Mouse (Mus musculus): ENCODE measurements at regions not wholly inside any gene's neighbourhood (a gene's known extent, or its start where the extent isn't known, plus 50 kb on each side); places are given as distances from the start of the nearest gene placed in this dataset.

DNA sequence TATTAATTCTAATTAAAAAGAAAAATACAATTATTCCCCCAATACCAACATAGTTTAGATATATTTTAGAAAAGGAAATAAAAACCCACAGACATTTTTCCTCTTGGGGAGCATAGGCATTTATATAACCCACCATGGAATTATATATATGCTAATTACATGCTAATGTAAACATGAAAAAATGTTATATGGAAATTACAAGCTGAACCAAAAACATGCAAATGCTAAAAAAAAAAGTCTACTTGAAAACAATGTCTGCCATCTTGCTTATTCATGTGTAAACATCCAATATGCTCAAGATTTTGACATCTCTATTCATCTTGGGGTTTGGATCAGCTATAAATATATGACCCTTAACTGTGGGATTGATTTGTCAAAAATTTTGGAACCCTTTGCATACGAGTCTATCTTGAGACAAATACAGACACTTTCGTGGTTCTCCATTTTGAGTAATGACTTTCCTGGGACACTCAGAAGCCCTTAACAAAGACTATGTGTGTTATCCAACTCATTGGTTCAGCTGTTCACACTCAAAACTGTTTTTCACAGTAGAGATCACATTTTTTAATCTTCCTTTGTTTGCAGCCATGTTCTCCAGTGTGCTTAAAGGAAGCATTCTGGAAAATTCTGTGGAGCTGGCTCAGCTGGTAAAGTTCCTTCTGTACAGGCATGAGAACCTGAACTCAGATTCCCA lies 208.0 kb downstream of the Gm11361 start:
- TF ChIP-seq UBTF (IDR thresholded peaks at IDR 0.05; ENCODE audit: borderline replicate concordance, insufficient read depth, low read depth, low read length) (no peak), TCF12 (IDR thresholded peaks at IDR 0.05; ENCODE audit: low read depth, low read length) (no peak), CTCF (IDR thresholded peaks at IDR 0.05 in 2 of 3, conservative IDR thresholded peaks at IDR 0.05 in 1 of 3; ENCODE audit: control insufficient read depth in 1 of 3, insufficient read depth in 1 of 3, low read depth in 2 of 3, low read length in 3 of 3, poor library complexity in 1 of 3, severe bottlenecking in 1 of 3) (no peak), GATA1 (IDR thresholded peaks at IDR 0.05; ENCODE audit: low read depth, low read length) (no peak), ZKSCAN1 (IDR thresholded peaks at IDR 0.05; ENCODE audit: low read depth, low read length) (no peak)

All from MEL (cell line).